Mouse (Mus musculus) intestine, embryonic 14.5 days (tissue): ENCODE results near the gene Stat5b. TPM values are rescaled to one million over a fixed set of nuclear protein-coding genes. Genes with fewer than 3 reads are reported as not detected.
A peak's percentile ranks its signal among the peaks of the same experiment; 100 is the strongest.

Experiments used
- ATAC-seq: fragments of 200-750 bp; cut with Nextera tagmentation; replicated peaks from 2 replicates; pipeline ENCODE4 v1.8.0; 2017; ENCODE audit warnings: low read depth, moderate number of reproducible peaks, moderate TSS enrichment, moderate library complexity; ENCODE audit not compliant: low FRiP score, low TSS enrichment
- DNase-seq: peaks from one replicate; pipeline ENCODE4 v3.0.0-alpha.2; 2018; ENCODE audit warnings: low spot score
- H3K27ac ChIP-seq: fragments of 300-500 bp; sonication (generic); 2 replicates; pipeline ENCODE4 v1.5.1; 2014; ENCODE audit warnings: low read depth, mild to moderate bottlenecking, control low read depth
- H3K27me3 ChIP-seq: fragments of 300-500 bp; sonication (generic); replicated peaks from 2 replicates; pipeline ENCODE4 v1.6.1; 2014; ENCODE audit warnings: low read length, control low read depth; ENCODE audit not compliant: control insufficient read depth, insufficient read depth
- H3K36me3 ChIP-seq: fragments of 300-500 bp; sonication (generic); 2 replicates; pipeline ENCODE4 v1.6.1; 2014; ENCODE audit warnings: low read length, control low read depth; ENCODE audit not compliant: control insufficient read depth, insufficient read depth
- H3K4me1 ChIP-seq: fragments of 300-500 bp; sonication (generic); replicated peaks from 2 replicates; pipeline ENCODE4 v1.6.1; 2014; ENCODE audit warnings: low read length, control low read depth, mixed read lengths; ENCODE audit not compliant: control insufficient read depth, insufficient read depth
- H3K4me2 ChIP-seq: fragments of 300-500 bp; sonication (generic); 2 replicates; pipeline ENCODE4 v1.6.1; 2014; ENCODE audit warnings: low read length
- H3K4me3 ChIP-seq: fragments of 300-500 bp; sonication (generic); 2 replicates; pipeline ENCODE4 v1.5.1; 2014; ENCODE audit warnings: low read depth, low read length, control low read depth, mixed read lengths
- H3K9ac ChIP-seq: fragments of 300-500 bp; sonication (generic); 2 replicates; pipeline ENCODE4 v1.6.1; 2014; ENCODE audit warnings: mild to moderate bottlenecking, low read length
- H3K9me3 ChIP-seq: fragments of 300-500 bp; sonication (generic); 2 replicates; pipeline ENCODE4 v1.6.1; 2016; ENCODE audit warnings: low read length, control low read depth; ENCODE audit not compliant: control insufficient read depth
- WGBS: fragments of 180-500 bp; shearing (Covaris S2); extraction: QIAGEN DNeasy Blood & Tissue Kit; methylation state at CpG from one replicate; pipeline ENCODE4 v1.1.7; 2014; 5-methylcytosine and 5-hydroxymethylcytosine counted together
- polyA plus RNA-seq: library from polyadenylated mRNA; unstranded; fragments of >200 nt; fragmentation: Nextera tagmentation; extraction: Ambion mirVana; gene quantifications from 2 replicates; pipeline ENCODE4 v1.2.1, GENCODE M21; 2014

Gene Stat5b
- polyA plus RNA-seq, 1 experiment from 2014 or later, result 27.8 TPM

DNA sequence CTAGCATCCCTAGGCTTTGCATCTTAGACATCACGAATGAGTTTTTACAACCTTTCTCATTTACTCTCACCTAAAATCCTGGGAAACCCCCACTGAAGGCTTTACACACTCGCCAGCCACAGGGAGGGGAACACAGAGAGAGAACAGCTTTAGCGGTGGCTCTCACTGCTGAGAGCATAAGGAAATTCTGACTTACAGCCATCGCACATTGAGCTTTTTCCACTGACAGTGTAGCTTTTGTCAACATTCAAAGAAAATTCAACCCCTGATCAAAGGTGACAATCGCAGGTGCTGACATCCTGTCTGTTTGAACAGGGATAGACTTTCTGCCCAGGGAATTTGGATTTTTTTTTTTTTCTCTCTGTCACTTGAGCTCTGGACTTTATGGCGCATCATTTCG, 8.5 kb downstream of the Stat5b start:
- Histone ChIP-seq H3K4me3 (no peak overlapping the region), H3K9me3 (peaks cover 4% of the 10 kb centered on the region; the same call in 1 of the 2 replicates), H3K27ac (0 out of 2 replicates have a peak overlapping the region, but pooled peaks have one; percentile 13), H3K4me1 (no peaks in the 10 kb centered on the region), H3K27me3 (no peaks in the 10 kb centered on the region), H3K36me3 (no peaks in the 10 kb centered on the region), H3K9ac (no peak overlapping the region), H3K4me2 (no peak overlapping the region)
- no peak for DNase-seq
- WGBS, result 64% methylated on average over 7 of the region's 7 CpGs
- ATAC-seq, result no peak

DNA sequence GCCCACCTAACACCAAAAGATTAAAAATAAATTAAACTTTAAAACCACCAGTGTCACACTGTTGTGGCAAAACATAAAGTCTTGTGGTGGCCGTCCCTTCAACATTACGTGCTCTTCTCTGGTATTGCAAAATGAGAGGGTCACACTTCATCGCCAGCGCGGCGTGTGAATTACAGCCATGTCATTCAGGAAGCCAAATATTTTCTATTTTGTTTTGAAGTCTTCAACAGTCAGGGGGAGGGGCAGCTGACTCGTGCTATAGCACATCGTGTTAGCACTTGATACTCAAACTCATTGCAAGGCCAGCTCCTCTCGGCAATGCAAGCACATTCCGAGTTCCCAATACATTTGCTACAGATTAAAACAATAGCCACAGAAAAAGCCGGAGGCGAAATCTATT, 9.7 kb downstream of the Stat5b start:
- Histone ChIP-seq H3K4me3 (no peak overlapping the region), H3K27me3 (no peaks in the 10 kb centered on the region), H3K27ac (no peak overlapping the region), H3K9me3 (peaks cover 4% of the 10 kb centered on the region; the same call in 1 of the 2 replicates), H3K9ac (no peak overlapping the region), H3K4me2 (no peak overlapping the region), H3K36me3 (no peaks in the 10 kb centered on the region), H3K4me1 (no peaks in the 10 kb centered on the region)
- DNase-seq (no peak), ATAC-seq (no peak)
- WGBS, result 72% methylated on average over 12 of the region's 12 CpGs

DNA sequence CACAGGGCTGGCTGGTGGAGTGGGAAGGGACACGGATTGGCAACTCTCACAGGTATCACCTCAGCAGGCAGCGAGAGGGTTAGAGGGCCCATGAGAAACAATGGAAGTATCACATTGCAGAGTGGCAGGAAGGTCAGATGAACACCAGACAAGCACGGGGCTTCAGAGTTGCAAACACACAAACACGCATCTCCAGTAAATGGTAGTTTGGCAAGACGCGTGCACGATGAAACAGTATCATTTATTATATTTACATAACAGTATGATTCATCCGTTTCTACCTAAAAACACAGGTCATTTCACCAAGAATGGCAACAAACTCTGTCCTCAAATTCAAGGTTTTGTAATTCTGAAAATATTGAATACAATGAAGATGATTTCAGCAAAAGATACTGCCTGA, 11.0 kb downstream of the Stat5b start:
- Histone ChIP-seq H3K36me3 (no peaks in the 10 kb centered on the region), H3K9ac (no peak overlapping the region), H3K9me3 (peaks cover 4% of the 10 kb centered on the region; the same call in 1 of the 2 replicates), H3K27me3 (no peaks in the 10 kb centered on the region), H3K4me1 (no peaks in the 10 kb centered on the region), H3K4me3 (no peak overlapping the region), H3K27ac (no peak overlapping the region), H3K4me2 (no peak overlapping the region)
- 59% methylated on average over 8 of the region's 8 CpGs for WGBS
- DNase-seq, result no peak
- ATAC-seq, result no peak

DNA sequence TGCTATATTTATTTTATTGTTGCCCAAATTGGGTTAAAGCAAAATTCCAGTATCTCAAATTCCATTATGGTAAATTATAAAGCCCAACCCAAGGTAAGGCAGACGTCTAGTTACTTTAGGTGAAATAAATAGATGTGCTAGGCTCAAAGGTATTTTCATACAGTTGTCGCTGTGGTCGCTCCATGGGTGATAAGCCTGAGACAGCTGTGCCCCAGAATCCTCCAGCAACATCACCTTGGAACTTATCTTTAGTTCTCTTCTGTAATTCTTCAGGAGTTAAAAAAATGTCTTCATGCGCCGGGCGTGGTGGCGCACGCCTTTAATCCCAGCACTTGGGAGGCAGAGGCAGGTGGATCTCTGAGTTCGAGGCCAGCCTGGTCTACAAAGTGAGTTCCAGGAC, 11.6 kb downstream of the Stat5b start:
- ATAC-seq, result no peak
- Histone ChIP-seq H3K4me3 (no peak overlapping the region), H3K27me3 (no peaks in the 10 kb centered on the region), H3K4me2 (no peak overlapping the region), H3K4me1 (no peaks in the 10 kb centered on the region), H3K9me3 (peaks cover 4% of the 10 kb centered on the region; the same call in 1 of the 2 replicates), H3K27ac (no peak overlapping the region), H3K36me3 (no peaks in the 10 kb centered on the region), H3K9ac (no peak overlapping the region)
- WGBS, result 95% methylated on average over 9 of the region's 9 CpGs
- DNase-seq, result no peak

GRCm38 (mm10) chr11:100836923-100837702, 13.4 kb downstream of the Stat5b start:
- ATAC-seq, result no peak
- WGBS, result 66% methylated on average over 9 of the region's 9 CpGs

DNA sequence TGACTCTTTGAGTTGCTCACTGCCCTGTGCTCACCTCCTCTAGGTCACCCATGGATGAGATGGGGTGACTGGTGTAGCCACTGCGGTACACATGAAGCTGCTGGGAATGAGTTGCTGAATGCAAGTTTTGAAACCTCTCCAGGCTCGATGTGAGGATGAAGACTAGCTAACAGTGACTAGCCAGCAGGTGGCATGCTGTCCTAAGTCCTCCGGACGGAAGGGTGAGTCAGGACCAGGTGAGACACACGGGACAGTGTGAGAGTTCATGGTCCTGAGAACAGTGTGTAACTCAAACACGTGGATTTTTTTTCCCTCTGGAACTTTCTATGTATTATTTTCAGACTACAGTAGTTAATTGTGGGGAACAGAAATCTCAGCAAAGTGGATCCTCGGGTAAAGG, 17.1 kb downstream of the Stat5b start:
- WGBS, result 65% methylated on average over 7 of the region's 7 CpGs

More at GRCm38 (mm10) chr11:100836923-100837702, 13.4 kb downstream of the Stat5b start:
- no peaks in the 10 kb centered on the region for H3K4me1 ChIP-seq
- DNase-seq, result no peak
- no peak overlapping the region for H3K4me2 ChIP-seq
- no peaks in the 10 kb centered on the region for H3K27me3 ChIP-seq
- no peaks in the 10 kb centered on the region for H3K36me3 ChIP-seq
- H3K9me3 ChIP-seq, result peaks cover 4% of the 10 kb centered on the region; the same call in 1 of the 2 replicates
- no peak overlapping the region for H3K9ac ChIP-seq
- no peak overlapping the region for H3K4me3 ChIP-seq
- no peak overlapping the region for H3K27ac ChIP-seq

DNA sequence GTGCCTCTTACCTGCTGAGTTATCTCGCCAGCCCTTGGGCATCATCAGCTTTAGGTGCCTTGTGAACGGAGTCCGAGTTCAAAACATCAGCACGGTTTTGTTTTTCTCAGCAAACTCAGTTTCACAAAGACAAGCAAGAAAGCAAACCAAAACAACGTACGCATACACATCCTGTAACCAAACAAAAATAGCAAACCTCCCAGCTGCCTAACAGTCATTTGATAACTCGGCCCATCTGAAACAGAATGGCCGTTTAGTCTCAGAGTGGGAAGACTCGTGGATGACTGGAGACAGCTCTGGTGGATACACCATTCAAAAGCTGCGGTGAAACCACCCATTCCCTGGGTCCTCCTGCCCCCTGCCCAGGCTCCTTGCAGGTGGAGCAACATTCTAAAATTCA, 19.1 kb downstream of the Stat5b start:
- Histone ChIP-seq H3K27me3 (no peaks in the 10 kb centered on the region), H3K4me2 (no peak overlapping the region), H3K9ac (no peak overlapping the region), H3K4me3 (no peak overlapping the region), H3K4me1 (no peaks in the 10 kb centered on the region; the same call in 1 of the 2 replicates), H3K27ac (no peak overlapping the region), H3K9me3 (no peaks in the 10 kb centered on the region), H3K36me3 (no peaks in the 10 kb centered on the region)
- WGBS, result 82% methylated on average over 10 of the region's 10 CpGs
- DNase-seq (no peak), ATAC-seq (no peak)

More for the DNA sequence above, 17.1 kb downstream of the Stat5b start:
- no peaks in the 10 kb centered on the region for H3K36me3 ChIP-seq
- DNase-seq (no peak), ATAC-seq (no peak)
- H3K4me2 ChIP-seq, result no peak overlapping the region
- H3K9me3 ChIP-seq, result peaks cover 4% of the 10 kb centered on the region; the same call in 1 of the 2 replicates
- H3K4me1 ChIP-seq, result no peaks in the 10 kb centered on the region
- no peak overlapping the region for H3K27ac ChIP-seq
- H3K9ac ChIP-seq, result no peak overlapping the region
- no peak overlapping the region for H3K4me3 ChIP-seq
- no peaks in the 10 kb centered on the region for H3K27me3 ChIP-seq

GRCm38 (mm10) chr11:100829691-100830090, 20.8 kb downstream of the Stat5b start:
- H3K27me3 ChIP-seq, result no peaks in the 10 kb centered on the region
- no peak overlapping the region for H3K4me3 ChIP-seq
- no peak overlapping the region for H3K9ac ChIP-seq
- no peaks in the 10 kb centered on the region; the same call in 1 of the 2 replicates for H3K4me1 ChIP-seq
- ATAC-seq (no peak), DNase-seq (no peak)
- H3K36me3 ChIP-seq, result no peaks in the 10 kb centered on the region
- H3K9me3 ChIP-seq, result no peaks in the 10 kb centered on the region
- H3K4me2 ChIP-seq, result no peak overlapping the region
- WGBS, result 81% methylated on average over 12 of the region's 12 CpGs
- H3K27ac ChIP-seq, result no peak overlapping the region

DNA sequence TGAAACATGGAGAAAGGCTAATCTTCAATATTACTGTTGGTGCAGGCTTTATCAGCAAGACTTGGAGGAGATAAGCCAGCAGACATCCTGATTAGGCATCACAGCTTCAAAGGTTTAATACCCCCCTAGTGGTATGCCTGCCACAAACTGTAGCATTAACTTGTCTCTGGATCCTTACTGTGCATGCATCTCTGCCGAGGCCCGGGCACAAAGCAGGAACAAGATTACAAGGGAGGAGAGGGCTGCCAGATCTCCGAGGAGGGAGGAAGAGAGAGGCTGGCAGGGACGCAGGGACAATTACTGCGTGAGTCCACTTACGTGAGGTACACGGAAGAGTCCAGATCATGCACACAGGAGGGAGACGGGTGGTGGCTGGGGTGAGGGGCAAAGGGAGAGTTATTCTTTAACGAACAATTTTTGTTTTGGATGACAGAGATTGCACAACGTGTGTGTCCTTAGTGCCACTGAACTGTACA, 21.8 kb downstream of the Stat5b start:
- no peaks in the 10 kb centered on the region for H3K9me3 ChIP-seq
- DNase-seq (no peak), ATAC-seq (no peak)
- 53% methylated on average over 10 of the region's 10 CpGs for WGBS
- no peak overlapping the region for H3K9ac ChIP-seq
- H3K27ac ChIP-seq, result no peak overlapping the region
- no peak overlapping the region for H3K4me2 ChIP-seq
- H3K4me3 ChIP-seq, result no peak overlapping the region
- no peaks in the 10 kb centered on the region for H3K27me3 ChIP-seq
- no peaks in the 10 kb centered on the region for H3K36me3 ChIP-seq
- H3K4me1 ChIP-seq, result no peaks in the 10 kb centered on the region; the same call in 1 of the 2 replicates
